Mouse (Mus musculus) MEL (cell line): Measurements from ENCODE around the gene Nek9. TPM values are rescaled to one million over a fixed set of nuclear protein-coding genes. Genes with fewer than 3 reads are reported as not detected.

Experiments used
- DNase-seq: peaks from one replicate; pipeline ENCODE4 v3.0.0; 2011; ENCODE audit warnings: low read depth, low spot score
- H3K27ac ChIP-seq: 2 replicates; pipeline ENCODE4 v1.5.1; 2012; ENCODE audit warnings: low read depth, mild to moderate bottlenecking, control low read depth, low read length, moderate library complexity; ENCODE audit not compliant: control insufficient read depth
- H3K27me3 ChIP-seq, 2 experiments: fragments of 150-350 bp in 1 of 2; sonication (generic) in 1 of 2; 2 replicates each; pipeline ENCODE4 v1.6.1; 2012; ENCODE audit warnings: low read length in 2 of 2, mild to moderate bottlenecking in 2 of 2, improper control_type of control experiment in 1 of 2, moderate library complexity in 1 of 2; ENCODE audit not compliant: insufficient read depth in 2 of 2, control insufficient read depth in 1 of 2
- H3K36me3 ChIP-seq, 2 experiments: 2 replicates each; pipeline ENCODE4 v1.6.1; 2012 to 2014; ENCODE audit warnings: low read length in 2 of 2, improper control_type of control experiment in 1 of 2, inconsistent platforms in 1 of 2, mild to moderate bottlenecking in 1 of 2; ENCODE audit not compliant: insufficient read depth in 2 of 2, control insufficient read depth in 1 of 2
- H3K4me1 ChIP-seq, 2 experiments: fragments of 150-350 bp in 1 of 2; sonication (generic) in 1 of 2; 2 replicates each; pipeline ENCODE4 v1.6.1; 2012; ENCODE audit warnings: low read length in 2 of 2, improper control_type of control experiment in 1 of 2, mild to moderate bottlenecking in 1 of 2; ENCODE audit not compliant: insufficient read depth in 2 of 2, control insufficient read depth in 1 of 2
- H3K4me3 ChIP-seq, 2 experiments: fragments of 150-350 bp in 1 of 2; sonication (generic) in 1 of 2; 2 replicates each; pipeline ENCODE4 v1.5.1; 2012; ENCODE audit warnings: low read depth in 2 of 2, low read length in 2 of 2, mild to moderate bottlenecking in 2 of 2, moderate library complexity in 2 of 2, control low read depth in 1 of 2, improper control_type of control experiment in 1 of 2; ENCODE audit not compliant: control insufficient read depth in 1 of 2, insufficient read depth in 1 of 2
- H3K79me2 ChIP-seq: 2 replicates; pipeline ENCODE4 v1.6.1; 2012; ENCODE audit warnings: mild to moderate bottlenecking, low read length, moderate library complexity; ENCODE audit not compliant: control insufficient read depth, poor library complexity, insufficient read depth
- H3K9ac ChIP-seq: 2 replicates; pipeline ENCODE4 v1.6.1; 2012; ENCODE audit warnings: low read depth, mild to moderate bottlenecking, control low read depth, low read length, moderate library complexity; ENCODE audit not compliant: control insufficient read depth, poor library complexity, severe bottlenecking
- H3K9me3 ChIP-seq: fragments of 150-350 bp; sonication (generic); replicated peaks from 2 replicates; pipeline ENCODE4 v1.6.1; 2012; ENCODE audit warnings: mild to moderate bottlenecking, low read length, improper control_type of control experiment, moderate library complexity; ENCODE audit not compliant: insufficient read depth
- BHLHE40 ChIP-seq: IDR thresholded peaks from 2 replicates; pipeline ENCODE4 v1.6.1; 2012; ENCODE audit warnings: low read depth, mild to moderate bottlenecking, inconsistent platforms, low read length, improper control_type of control experiment, borderline replicate concordance
- CHD2 ChIP-seq: IDR thresholded peaks from 2 replicates; pipeline ENCODE4 v1.6.1; 2011; ENCODE audit warnings: low read length, improper control_type of control experiment
- CTCF ChIP-seq, 3 experiments: IDR thresholded peaks in 2 of 3; conservative IDR thresholded peaks in 1 of 3; 2 replicates each; pipeline ENCODE4 v1.5.1; 2011 to 2012; ENCODE audit warnings: low read length in 3 of 3, low read depth in 2 of 3, mild to moderate bottlenecking in 2 of 3, improper control_type of control experiment in 1 of 3, inconsistent platforms in 1 of 3, mixed read lengths in 1 of 3, moderate library complexity in 1 of 3; ENCODE audit not compliant: control insufficient read depth in 1 of 3, insufficient read depth in 1 of 3, poor library complexity in 1 of 3, severe bottlenecking in 1 of 3
- ELF1 ChIP-seq: IDR thresholded peaks from 2 replicates; pipeline ENCODE4 v1.6.1; 2014; ENCODE audit warnings: low read depth, mild to moderate bottlenecking, inconsistent platforms, low read length, improper control_type of control experiment, moderate library complexity
- EP300 ChIP-seq, 2 experiments: IDR thresholded peaks; 2 replicates each; pipeline ENCODE4 v1.6.1; 2011; ENCODE audit warnings: improper control_type of control experiment in 2 of 2, low read length in 2 of 2, low read depth in 1 of 2, mild to moderate bottlenecking in 1 of 2
- ETS1 ChIP-seq: IDR thresholded peaks from 2 replicates; pipeline ENCODE4 v1.6.1; 2012; ENCODE audit warnings: low read depth, mild to moderate bottlenecking, inconsistent platforms, low read length, improper control_type of control experiment, moderate library complexity
- MAFK ChIP-seq: IDR thresholded peaks from 2 replicates; pipeline ENCODE4 v1.6.1; 2011; ENCODE audit warnings: low read depth, mild to moderate bottlenecking, low read length, improper control_type of control experiment, borderline replicate concordance
- MAX ChIP-seq: IDR thresholded peaks from 2 replicates; pipeline ENCODE4 v1.6.1; 2011; ENCODE audit warnings: low read length, improper control_type of control experiment
- MAZ ChIP-seq: IDR thresholded peaks from 2 replicates; pipeline ENCODE4 v1.6.1; 2012; ENCODE audit warnings: low read depth, mild to moderate bottlenecking, inconsistent platforms, low read length, improper control_type of control experiment
- MEF2A ChIP-seq: IDR thresholded peaks from 2 replicates; pipeline ENCODE4 v1.6.1; 2014; ENCODE audit warnings: low read depth, mild to moderate bottlenecking, inconsistent platforms, low read length, improper control_type of control experiment; ENCODE audit not compliant: poor library complexity, insufficient replicate concordance, severe bottlenecking; ENCODE audit errors: extremely low read depth
- NELFE ChIP-seq: IDR thresholded peaks from 2 replicates; pipeline ENCODE4 v1.6.1; 2011; ENCODE audit warnings: low read depth, low read length, improper control_type of control experiment
- NRF1 ChIP-seq: IDR thresholded peaks from 2 replicates; pipeline ENCODE4 v1.6.1; 2014; ENCODE audit warnings: low read depth, mild to moderate bottlenecking, inconsistent platforms, low read length, improper control_type of control experiment, moderate library complexity; ENCODE audit not compliant: poor library complexity, insufficient read depth, severe bottlenecking
- POLR2AphosphoS2 ChIP-seq: IDR thresholded peaks from 2 replicates; pipeline ENCODE4 v1.6.1; 2011; ENCODE audit warnings: low read length, improper control_type of control experiment
- RAD21 ChIP-seq: IDR thresholded peaks from 2 replicates; pipeline ENCODE4 v1.6.1; 2011; ENCODE audit warnings: mild to moderate bottlenecking, low read depth, low read length, improper control_type of control experiment
- RCOR1 ChIP-seq: IDR thresholded peaks from 2 replicates; pipeline ENCODE4 v1.6.1; 2012; ENCODE audit warnings: low read depth, mild to moderate bottlenecking, inconsistent platforms, low read length, improper control_type of control experiment
- TAL1 ChIP-seq: IDR thresholded peaks from 2 replicates; pipeline ENCODE4 v1.6.1; 2012; ENCODE audit warnings: mild to moderate bottlenecking, inconsistent platforms, low read length, moderate library complexity, mixed read lengths
- TCF12 ChIP-seq: IDR thresholded peaks from 2 replicates; pipeline ENCODE4 v1.6.1; 2014; ENCODE audit warnings: low read depth, mild to moderate bottlenecking, inconsistent platforms, low read length, improper control_type of control experiment, moderate library complexity
- USF1 ChIP-seq: IDR thresholded peaks from 2 replicates; pipeline ENCODE4 v1.6.1; 2014; ENCODE audit warnings: low read depth, mild to moderate bottlenecking, inconsistent platforms, low read length, improper control_type of control experiment, moderate library complexity
- USF2 ChIP-seq, 2 experiments: IDR thresholded peaks; 2 replicates each; pipeline ENCODE4 v1.6.1; 2011 to 2012; ENCODE audit warnings: improper control_type of control experiment in 2 of 2, low read length in 2 of 2, borderline replicate concordance in 1 of 2, inconsistent platforms in 1 of 2, low read depth in 1 of 2, mild to moderate bottlenecking in 1 of 2; ENCODE audit not compliant: insufficient read depth in 1 of 2
- polyA plus RNA-seq, 2 experiments: library from polyadenylated mRNA; stranded (reverse) in 1 of 2; unstranded in 1 of 2; fragments of >175 nt in 1 of 2; fragments of >200 nt in 1 of 2; gene quantifications; 2 replicates each; pipeline versions ENCODE4 v1.2.1 to v1.2.4; 2012; ENCODE audit warnings: low replicate concordance in 2 of 2, low read depth in 1 of 2; ENCODE audit not compliant: insufficient read length in 2 of 2, insufficient read depth in 1 of 2, missing spikeins in 1 of 2
- total RNA-seq: library from RNA; depleted of rRNA; stranded (reverse); fragments of 300-350 nt; gene quantifications from 2 replicates; pipeline ENCODE4 v1.2.3, GENCODE M21; 2012

The Nek9 gene
- total and polyA plus RNA-seq, 3 experiments: 23.4 to 32.2 TPM; not detected in 1

- Histone ChIP-seq H3K9ac (no peak overlapping the region), H3K79me2 (no peaks in the 10 kb centered on the region), H3K27me3 (no peaks in the 10 kb centered on the region), H3K36me3 (peaks cover 0 to 4% of the 10 kb centered on the region in 2 experiments; a peak in 2 of 4 replicates), H3K9me3 (no peaks in the 10 kb centered on the region), H3K4me1 (peaks cover 2 to 11% of the 10 kb centered on the region in 2 experiments; a peak in 3 of 4 replicates), H3K27ac (no peak overlapping the region), H3K4me3 (no peak overlapping the region)
- DNase-seq: no peak
- TF ChIP-seq MAX (peak; percentile 34; the same call in 1 of the 2 replicates), USF1 (peak; percentile 87), RAD21 (no peak), USF2 (IDR thresholded peaks at IDR 0.05; ENCODE audit: borderline replicate concordance in 1 of 2, insufficient read depth in 1 of 2, low read depth in 1 of 2, low read length in 2 of 2) (peak in 1 of 2 experiments; percentile 34; a peak in 1 of 4 replicates), POLR2AphosphoS2 (no peak), MEF2A (no peak), BHLHE40 (peak; percentile 69; the same call in 1 of the 2 replicates), EP300 (IDR thresholded peaks at IDR 0.05; ENCODE audit: low read depth in 1 of 2, low read length in 2 of 2) (no peak), NELFE (no peak), TCF12 (no peak), MAZ (no peak), TAL1 (0 out of 2 replicates have a peak, but pooled peaks have one; percentile 4), CHD2 (no peak), ETS1 (peak; percentile 13; the same call in 1 of the 2 replicates)
Observed at GRCm38 (mm10) chr12:85382761-85383680, 43.9 kb upstream of the Nek9 start.

GRCm38 (mm10) chr12:85381570-85381969, 42.4 kb upstream of the Nek9 start:
- H3K27ac ChIP-seq: no peak overlapping the region
- no peak for DNase-seq
- no peaks in the 10 kb centered on the region for H3K9me3 ChIP-seq
- H3K27me3 ChIP-seq: no peaks in the 10 kb centered on the region
- H3K4me3 ChIP-seq: no peak overlapping the region
- peaks cover 0 to 4% of the 10 kb centered on the region in 2 experiments; a peak in 2 of 4 replicates for H3K36me3 ChIP-seq
- no peak overlapping the region for H3K9ac ChIP-seq
- H3K4me1 ChIP-seq: peaks cover 2 to 11% of the 10 kb centered on the region in 2 experiments; a peak in 2 of 4 replicates
- TF ChIP-seq CHD2: no peak
- no peak for TF ChIP-seq TAL1
- TF ChIP-seq ELF1: no peak
- TF ChIP-seq RAD21: no peak
- TF ChIP-seq CTCF (IDR thresholded peaks at IDR 0.05 in 2 of 3, conservative IDR thresholded peaks at IDR 0.05 in 1 of 3; ENCODE audit: control insufficient read depth in 1 of 3, insufficient read depth in 1 of 3, low read depth in 2 of 3, low read length in 3 of 3, poor library complexity in 1 of 3, severe bottlenecking in 1 of 3): no peak
- no peak for TF ChIP-seq MAFK
- TF ChIP-seq RCOR1: no peak
- TF ChIP-seq NRF1: no peak
- no peak for TF ChIP-seq ETS1
- no peaks in the 10 kb centered on the region for H3K79me2 ChIP-seq
